Mouse (Mus musculus) embryo, embryonic 11.5 days (tissue): ENCODE measurements at regions not wholly inside any gene's neighbourhood (a gene's known extent, or its start where the extent isn't known, plus 50 kb on each side); places are given as distances from the start of the nearest gene placed in this dataset.

ENCODE experiments used
- DNase-seq: peaks from one replicate; pipeline ENCODE4 v3.0.0-alpha.2; 2012; ENCODE audit warnings: low read depth, low spot score

DNA sequence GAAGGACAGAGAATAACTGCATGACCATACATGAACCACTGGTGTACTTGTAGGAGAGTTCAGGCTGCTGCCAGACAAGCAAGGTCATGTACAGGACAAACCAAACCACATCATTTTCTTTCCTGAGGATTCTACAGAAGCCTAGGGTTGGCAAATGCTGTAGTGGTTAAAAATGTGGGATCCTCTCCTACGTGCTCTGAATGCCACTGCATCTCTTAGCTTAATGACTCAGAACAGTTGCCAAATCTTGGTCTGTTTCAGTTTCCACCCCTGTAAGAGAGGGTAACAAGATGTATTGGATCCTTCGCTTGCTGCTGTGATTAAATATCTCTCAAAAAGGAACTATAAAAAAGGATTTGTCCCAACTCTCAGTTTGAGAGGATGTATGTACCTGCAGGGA, 938.1 kb downstream of the 4930444P10Rik start:
- no peak for DNase-seq

DNA sequence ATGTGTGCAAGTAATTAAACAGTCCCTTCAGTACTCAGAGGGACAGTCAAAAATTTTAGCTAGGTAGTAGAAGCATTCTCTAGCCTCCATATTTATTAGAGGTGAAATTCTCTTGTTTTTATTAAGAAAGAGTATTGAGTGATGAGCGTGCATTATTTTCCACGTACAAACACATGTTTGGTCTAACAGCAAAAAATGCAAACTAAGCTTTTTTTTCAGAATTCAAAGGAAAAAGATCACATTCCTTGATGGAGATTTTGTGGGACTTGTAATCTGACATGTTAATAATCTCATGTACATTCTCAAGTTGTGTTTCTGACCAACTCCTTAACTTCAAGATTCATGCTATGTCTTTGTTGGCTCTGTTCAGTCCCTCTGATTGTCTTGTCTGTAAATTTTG, 939.2 kb downstream of the 4930444P10Rik start:
- DNase-seq, result no peak

DNA sequence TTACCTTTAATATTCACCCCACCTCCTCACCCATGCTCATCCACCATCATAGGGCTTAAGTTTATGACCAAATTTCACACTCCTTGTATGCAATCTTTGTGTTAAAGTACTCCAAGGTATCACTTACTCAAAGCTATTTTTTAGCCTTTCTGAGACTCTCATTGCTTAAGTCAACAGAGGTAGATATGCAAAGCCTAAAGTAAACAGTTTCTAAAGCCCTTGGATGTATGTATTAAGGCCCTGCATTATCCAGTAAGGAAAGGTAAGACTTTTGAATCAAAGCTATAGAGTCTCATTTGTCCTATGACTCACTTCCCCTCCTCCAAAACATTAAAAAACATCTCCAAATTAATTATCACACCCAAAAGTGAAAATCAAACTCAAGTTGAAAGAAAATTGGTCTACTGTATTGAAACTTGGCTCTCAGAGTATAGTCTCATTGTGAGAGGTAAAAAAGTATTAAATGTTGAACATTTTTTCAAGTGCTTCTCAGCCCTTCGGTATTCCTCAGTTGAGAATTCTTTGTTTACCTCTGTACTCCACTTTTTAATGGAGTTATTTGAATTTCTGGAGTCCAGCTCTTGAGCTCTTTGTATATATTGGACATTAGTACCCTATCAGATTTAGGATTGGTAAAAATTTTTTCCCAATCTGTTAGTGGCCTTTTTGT, 949.1 kb downstream of the 4930444P10Rik start:
- no peak for DNase-seq

DNA sequence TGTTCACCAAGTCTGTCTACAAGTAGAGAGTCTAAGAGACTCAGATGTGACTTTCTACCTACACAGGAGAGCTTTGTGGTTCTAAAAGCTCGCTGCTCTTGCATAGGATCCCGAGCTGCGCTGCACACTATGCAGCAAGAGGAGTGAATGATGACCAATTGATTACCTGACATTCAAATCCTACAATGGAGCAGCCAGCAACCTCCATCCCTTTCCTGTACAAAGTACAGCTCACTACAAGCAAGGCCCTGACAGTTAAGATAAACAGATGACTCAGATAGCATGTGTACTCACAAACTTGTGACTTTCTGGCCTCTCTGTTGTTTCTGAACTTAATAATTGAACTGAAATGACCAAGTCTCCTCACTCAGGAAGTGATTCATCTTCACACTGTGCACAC, 974.7 kb downstream of the 4930444P10Rik start:
- DNase-seq, result no peak

DNA sequence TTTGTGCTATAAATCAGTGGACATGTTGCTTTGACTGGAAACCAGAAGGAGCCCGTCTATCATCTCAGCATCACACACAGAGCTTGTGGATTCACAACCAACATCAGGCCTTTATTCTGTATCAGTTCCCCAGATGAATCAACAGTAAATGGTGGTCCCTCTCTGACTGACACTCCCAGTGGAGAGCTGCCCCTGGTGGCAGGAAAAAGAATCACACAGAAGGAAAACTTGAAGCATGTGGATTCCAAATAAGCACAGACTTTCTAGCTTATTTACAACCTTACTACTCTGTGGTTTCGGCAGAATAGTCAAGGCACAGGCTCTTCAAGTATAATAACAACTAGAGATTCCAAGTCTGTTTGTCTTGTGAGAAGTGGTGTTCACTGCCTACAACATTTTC, 981.7 kb downstream of the 4930444P10Rik start:
- DNase-seq, result no peak

DNA sequence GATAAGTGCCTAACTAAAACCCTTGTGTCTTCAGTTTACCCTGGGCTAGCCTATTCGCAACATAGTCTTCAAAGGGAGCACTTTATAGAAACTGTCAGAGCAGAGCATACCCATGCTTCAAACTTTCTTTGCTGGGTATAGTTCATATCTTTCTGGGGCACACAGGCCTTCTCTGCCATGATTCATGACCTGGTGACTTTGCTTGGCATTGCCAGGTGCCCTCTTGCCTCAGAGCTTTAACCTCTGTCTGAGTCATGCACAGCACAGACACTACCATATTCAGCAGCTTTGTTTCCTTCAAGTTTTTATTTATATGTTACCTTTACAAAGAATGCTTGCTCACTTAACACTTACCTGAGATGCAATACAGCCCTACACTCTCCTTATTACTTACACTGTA, 1022.8 kb downstream of the 4930444P10Rik start:
- no peak for DNase-seq

DNA sequence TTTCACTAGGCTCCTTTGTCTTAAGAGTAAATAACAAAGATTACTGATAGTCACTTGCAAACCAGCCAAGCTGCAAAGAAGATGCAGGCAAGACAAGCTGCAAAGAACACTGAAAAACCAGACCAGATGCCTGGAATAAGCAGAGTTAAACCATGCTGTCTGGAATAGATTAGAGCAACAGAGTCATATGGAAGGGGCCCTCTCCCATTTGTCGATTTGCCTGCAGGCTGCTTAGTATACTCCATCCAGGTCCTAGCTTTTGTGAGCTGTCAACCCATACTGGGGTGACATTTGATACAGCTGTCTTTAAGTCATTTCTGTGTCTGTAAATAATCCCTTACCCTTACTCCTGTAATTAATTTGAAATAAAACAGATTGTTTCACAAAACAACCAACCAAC, 1059.1 kb downstream of the 4930444P10Rik start:
- DNase-seq, result peak; percentile 4

DNA sequence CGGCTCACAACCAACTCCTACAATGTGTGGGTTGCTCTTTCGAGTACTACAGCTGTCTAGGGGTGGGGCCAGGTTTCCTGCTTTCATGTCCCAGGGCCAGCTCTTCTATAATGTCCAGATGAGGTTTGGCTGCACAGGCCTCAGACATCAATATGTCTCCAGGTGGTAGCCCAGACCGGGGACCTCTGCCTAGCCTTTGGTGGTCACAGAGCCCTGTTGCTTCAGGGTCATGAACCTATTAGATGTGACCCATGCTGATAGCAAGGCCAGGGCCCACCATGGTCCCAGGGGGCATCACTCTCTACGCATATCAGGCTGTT, 1074.7 kb downstream of the 4930444P10Rik start:
- no peak for DNase-seq

DNA sequence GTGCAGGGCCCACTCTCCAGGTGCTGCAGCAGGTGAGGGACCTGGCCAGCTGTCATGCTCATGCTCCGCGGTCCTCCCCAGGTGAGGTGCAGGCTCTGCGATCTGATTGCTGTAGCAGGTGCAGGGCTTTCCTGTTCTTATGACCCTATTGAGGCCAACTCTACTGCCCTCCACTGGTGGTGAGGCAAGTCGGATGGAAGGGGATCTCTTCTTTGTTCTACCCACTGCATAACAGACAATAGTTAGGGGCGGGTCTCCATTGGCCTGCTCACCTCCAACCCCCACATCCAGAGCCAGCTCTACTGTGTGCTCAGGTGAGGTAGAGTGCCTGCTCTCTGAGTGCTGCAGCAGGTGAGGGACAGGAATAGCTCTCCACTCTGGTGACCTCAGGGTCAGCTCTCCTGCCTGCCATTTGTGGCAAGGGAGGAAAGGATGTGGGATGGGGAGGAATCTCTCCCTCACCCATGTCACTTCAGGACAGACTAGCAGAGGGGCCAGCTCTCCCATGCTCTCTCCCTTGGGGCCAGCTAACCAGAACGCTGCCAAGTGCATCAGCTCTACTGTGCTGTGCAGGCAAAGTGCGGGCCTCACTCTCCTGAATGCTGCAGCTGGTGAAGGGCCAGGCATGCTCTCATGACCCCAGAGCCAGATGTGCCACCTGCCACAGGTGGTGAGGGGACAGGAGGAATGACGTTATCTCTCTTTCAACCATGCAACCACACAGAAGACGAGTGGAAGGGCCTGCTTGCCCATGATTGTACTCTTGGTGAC, 1075.3 kb downstream of the 4930444P10Rik start:
- DNase-seq, result no peak

DNA sequence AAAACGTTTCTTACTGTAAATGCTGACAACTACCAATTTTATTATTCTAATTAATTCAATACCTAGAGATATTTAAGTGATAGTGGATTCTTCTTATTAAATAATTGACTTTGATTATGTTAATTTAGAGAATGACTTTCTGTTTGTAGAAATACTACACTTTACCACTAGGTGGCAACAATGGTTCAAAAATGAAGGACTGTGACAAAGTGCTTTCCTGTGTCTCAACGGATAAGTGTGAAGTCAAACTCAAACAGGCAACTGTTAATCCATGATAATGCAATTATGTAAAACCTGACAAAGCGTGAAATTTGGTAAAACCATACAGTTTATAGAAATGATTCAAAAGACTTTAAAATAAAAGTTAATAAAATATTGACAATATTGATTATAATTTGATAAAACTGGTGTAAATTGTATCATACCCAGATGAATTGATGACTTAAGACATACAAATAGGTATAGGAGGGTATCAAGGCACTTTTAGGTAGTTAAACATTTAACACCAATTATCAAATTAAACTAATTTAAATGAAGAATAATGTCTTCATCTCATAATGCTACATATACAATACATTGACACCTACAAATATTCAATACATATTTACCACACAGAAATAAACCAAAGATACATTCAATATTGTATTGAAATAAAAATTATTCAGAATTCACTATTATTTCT, 1085.3 kb downstream of the 4930444P10Rik start:
- DNase-seq, result peak; percentile 4

DNA sequence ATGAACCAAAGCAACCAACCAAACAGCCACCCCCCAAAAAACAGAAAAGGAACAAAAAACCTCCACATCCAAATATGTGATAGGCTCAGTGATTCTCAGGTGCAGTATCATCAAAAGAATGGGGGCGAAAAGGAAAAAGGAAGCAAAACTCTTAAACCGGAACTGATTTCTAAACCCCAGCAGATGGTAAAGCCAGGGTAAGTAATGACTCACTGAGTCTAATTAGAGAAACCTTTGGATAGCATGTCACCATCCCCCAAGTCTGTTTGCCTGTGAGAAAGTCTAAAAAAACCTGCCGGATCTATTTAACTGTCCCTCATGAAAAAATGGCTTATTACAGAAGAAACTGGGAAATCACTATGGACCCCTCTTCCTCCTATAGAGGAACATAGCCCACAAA, 1097.8 kb downstream of the 4930444P10Rik start:
- DNase-seq, result no peak

DNA sequence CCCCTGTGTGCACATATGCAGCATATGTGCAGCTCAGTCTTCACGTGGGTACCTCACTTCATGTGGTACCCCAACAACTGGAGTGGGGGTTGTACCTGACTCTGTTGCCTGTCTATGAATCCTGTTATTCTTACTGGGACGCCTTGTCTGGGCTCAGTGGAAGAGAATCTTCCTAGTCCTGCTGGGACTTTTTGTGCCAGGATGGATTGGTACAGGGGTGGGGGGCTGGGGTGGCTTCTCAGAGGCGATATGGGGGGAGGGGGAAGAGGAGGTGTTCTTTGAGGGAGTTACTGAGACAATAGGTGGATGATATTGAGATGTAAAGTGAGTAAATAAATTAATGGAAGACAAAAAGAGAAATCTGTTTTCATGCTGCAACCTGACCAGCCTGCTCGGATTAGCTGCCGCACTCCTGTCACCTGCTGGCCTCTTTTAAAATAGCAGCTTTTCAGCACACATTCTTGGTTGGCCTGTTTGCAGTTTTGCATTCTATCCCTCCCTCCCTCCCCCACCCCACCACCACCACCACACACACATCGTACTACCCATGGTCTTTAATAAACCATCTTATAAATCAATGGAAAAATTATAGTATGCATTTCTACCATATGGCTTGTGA, 1112.9 kb downstream of the 4930444P10Rik start:
- peak; percentile 8 for DNase-seq
